In genomic region chr2:137954830-137955229, GRCm38 (mm10) we compare ENCODE assay signal across 18 mouse cellular contexts.
"Had no signal": no experiment of that assay in that cellular context is flagged by ENCODE, and none has a peak within 500 bp of the region (broad histone marks: within the 10 kb centered on the region; RNA-seq: fewer than 3 reads in every experiment).

No protein-coding gene starts in this region.

- ATAC-seq: hindbrain, postnatal 0 days had no signal

- H3K27me3 ChIP-seq: liver, embryonic 15.5 days; neural tube, embryonic 15.5 days had no signal

- DNase-seq: kidney, adult 11 months; kidney, adult 9 months; kidney, postnatal 10 days; kidney, postnatal 4 days; lung, adult 2 months; lung, postnatal 10 days; lung, postnatal 4 days; midbrain, embryonic 14.5 days; thymus, adult 18-20 months; thymus, postnatal 14 days had no signal

- H3K4me2 ChIP-seq: liver, embryonic 11.5 days; liver, embryonic 15.5 days; neural tube, embryonic 15.5 days had no signal

- H3K4me1 ChIP-seq: limb, embryonic 10.5 days; liver, embryonic 15.5 days; midbrain, embryonic 10.5 days; neural tube, embryonic 15.5 days had no signal

- H3K9me3 ChIP-seq: limb, embryonic 10.5 days; liver, embryonic 15.5 days; midbrain, embryonic 10.5 days; neural tube, embryonic 15.5 days had no signal

- H3K4me3 ChIP-seq: limb, embryonic 10.5 days; liver, embryonic 15.5 days; midbrain, embryonic 10.5 days; myocyte; neural tube, embryonic 15.5 days had no signal

- H3K27ac ChIP-seq: hindbrain, postnatal 0 days; limb, embryonic 10.5 days; liver, embryonic 15.5 days; midbrain, embryonic 10.5 days; neural tube, embryonic 15.5 days; stomach, postnatal 0 days had no signal

- H3K36me3 ChIP-seq: limb, embryonic 10.5 days; liver, embryonic 15.5 days; midbrain, embryonic 10.5 days; neural tube, embryonic 15.5 days had no signal

- H3K9ac ChIP-seq: liver, embryonic 15.5 days; neural tube, embryonic 15.5 days had no signal
